Mouse (Mus musculus) liver, adult 2 months (tissue): ENCODE results near the gene Tigd3. TPM values are rescaled to one million over a fixed set of nuclear protein-coding genes. Genes with fewer than 3 reads are reported as not detected.

Experiments used
- DNase-seq: peaks from one replicate; pipeline ENCODE4 v3.0.0-alpha.2; 2011; ENCODE audit warnings: low read depth, low spot score; ENCODE audit errors: extremely low read depth
- H3K27ac ChIP-seq: fragments of 200-500 bp; replicated peaks from 2 replicates; pipeline ENCODE4 v1.5.1; 2012; ENCODE audit warnings: low read depth, mild to moderate bottlenecking, control low read depth, inconsistent platforms, low read length; ENCODE audit not compliant: insufficient read depth
- H3K27me3 ChIP-seq: fragments of 200-500 bp; 2 replicates; pipeline ENCODE4 v1.6.1; 2012; ENCODE audit warnings: mild to moderate bottlenecking, moderate library complexity, low read length, inconsistent platforms; ENCODE audit not compliant: control insufficient read depth, insufficient read depth
- H3K36me3 ChIP-seq: fragments of 200-500 bp; 2 replicates; pipeline ENCODE4 v1.6.1; 2012; ENCODE audit warnings: low read length, inconsistent platforms; ENCODE audit not compliant: control insufficient read depth, insufficient read depth
- H3K4me1 ChIP-seq: fragments of 200-500 bp; 2 replicates; pipeline ENCODE4 v1.6.1; 2011; ENCODE audit warnings: low read length; ENCODE audit not compliant: control insufficient read depth, insufficient read depth
- H3K4me3 ChIP-seq: fragments of 200-500 bp; 2 replicates; pipeline ENCODE4 v1.5.1; 2011; ENCODE audit warnings: low read depth, mild to moderate bottlenecking, control low read depth, low read length, moderate library complexity; ENCODE audit not compliant: insufficient read depth
- H3K79me2 ChIP-seq: fragments of 200-500 bp; 2 replicates; pipeline ENCODE4 v1.6.1; 2012; ENCODE audit warnings: inconsistent platforms, mild to moderate bottlenecking, low read length, moderate library complexity; ENCODE audit not compliant: control insufficient read depth, insufficient read depth
- H3K9ac ChIP-seq: fragments of 200-500 bp; 2 replicates; pipeline ENCODE4 v1.6.1; 2012; ENCODE audit warnings: low read depth, mild to moderate bottlenecking, control low read depth, inconsistent platforms, low read length
- CTCF ChIP-seq: fragments of 200-500 bp; IDR thresholded peaks from 2 replicates; pipeline ENCODE4 v1.5.1; 2011; ENCODE audit warnings: low read depth, low read length, control low read depth
- POLR2A ChIP-seq: fragments of 200-500 bp; IDR thresholded peaks from 2 replicates; pipeline ENCODE4 v1.6.1; 2011; ENCODE audit warnings: low read length, control low read depth; ENCODE audit not compliant: insufficient read depth; ENCODE audit errors: extremely low read depth
- WGBS: fragments of 180-500 bp; shearing (Covaris S2); methylation state at CpG from one replicate; pipeline ENCODE4 v1.1.7; 2018; 5-methylcytosine and 5-hydroxymethylcytosine counted together
- polyA plus RNA-seq: library from polyadenylated mRNA; depleted of rRNA; stranded (reverse); fragments of >200 nt; gene quantifications from 2 replicates; pipeline ENCODE4 v1.2.3, GENCODE M21; 2012
- total RNA-seq: library from RNA; depleted of rRNA; stranded (reverse); fragments of >200 nt; gene quantifications from 2 replicates; pipeline ENCODE4 v1.2.3, GENCODE M21; 2014

Tigd3 gene
- total and polyA plus RNA-seq, 2 experiments = 0.18 to 0.24 TPM

GRCm38 (mm10) chr19:5848032-5848825, 45.7 kb downstream of the Tigd3 start:
- DNase-seq = peak; percentile 87
- Histone ChIP-seq H3K4me3 (peak overlapping the region; percentile 51), H3K27me3 (no peaks in the 10 kb centered on the region), H3K4me1 (peaks cover 25% of the 10 kb centered on the region), H3K36me3 (no peaks in the 10 kb centered on the region), H3K9ac (peak overlapping the region; percentile 83), H3K79me2 (peaks cover 13% of the 10 kb centered on the region), H3K27ac (peak overlapping the region; percentile 96)
- 7% methylated on average over 14 of the region's 14 CpGs for WGBS
- 0 out of 2 replicates have a peak, but pooled peaks have one; percentile 4 for TF ChIP-seq POLR2A
- no peak for TF ChIP-seq CTCF

- H3K36me3 ChIP-seq = no peaks in the 10 kb centered on the region
- H3K4me3 ChIP-seq = no peak overlapping the region
- 27% methylated on average over 4 of the region's 4 CpGs for WGBS
- peak overlapping the region; percentile 96 for H3K27ac ChIP-seq
- H3K4me1 ChIP-seq = peaks cover 25% of the 10 kb centered on the region
- no peaks in the 10 kb centered on the region for H3K27me3 ChIP-seq
- DNase-seq = peak; percentile 61
- TF ChIP-seq POLR2A = no peak
- TF ChIP-seq CTCF = no peak
- peak overlapping the region; percentile 83 for H3K9ac ChIP-seq
- peaks cover 13% of the 10 kb centered on the region for H3K79me2 ChIP-seq
These were observed 46.6 kb downstream of the Tigd3 start for GRCm38 (mm10) chr19:5847306-5847796.

- whole genome bisulfite sequencing = 0% methylated on average over 16 of the region's 16 CpGs
These were observed 47.2 kb downstream of the Tigd3 start for GRCm38 (mm10) chr19:5846557-5847305.

GRCm38 (mm10) chr19:5846154-5846553, 47.8 kb downstream of the Tigd3 start:
- Histone ChIP-seq H3K9ac (peak overlapping the region; percentile 75), H3K36me3 (no peaks in the 10 kb centered on the region), H3K27me3 (no peaks in the 10 kb centered on the region), H3K79me2 (peaks cover 13% of the 10 kb centered on the region), H3K27ac (peak overlapping the region; percentile 96), H3K4me1 (peaks cover 15% of the 10 kb centered on the region), H3K4me3 (peak overlapping the region; percentile 11)
- DNase-seq = no peak
- no peak for TF ChIP-seq CTCF
- no peak for TF ChIP-seq POLR2A
- 3% methylated on average over 7 of the region's 7 CpGs for WGBS

More at GRCm38 (mm10) chr19:5846557-5847305, 47.2 kb downstream of the Tigd3 start:
- TF ChIP-seq POLR2A (peak; percentile 48; the same call in 1 of the 2 replicates), CTCF (no peak)
- peaks cover 20% of the 10 kb centered on the region for H3K4me1 ChIP-seq
- H3K4me3 ChIP-seq = no peak overlapping the region
- peak overlapping the region; percentile 83 for H3K9ac ChIP-seq
- H3K27me3 ChIP-seq = no peaks in the 10 kb centered on the region
- peak; percentile 96 for DNase-seq
- H3K27ac ChIP-seq = peak overlapping the region; percentile 96
- no peaks in the 10 kb centered on the region for H3K36me3 ChIP-seq
- H3K79me2 ChIP-seq = peaks cover 13% of the 10 kb centered on the region

- Histone ChIP-seq H3K4me1 (peaks cover 11% of the 10 kb centered on the region), H3K79me2 (peaks cover 13% of the 10 kb centered on the region), H3K4me3 (peak overlapping the region; percentile 71), H3K36me3 (no peaks in the 10 kb centered on the region), H3K27ac (peak overlapping the region; percentile 96), H3K9ac (peak overlapping the region; percentile 81), H3K27me3 (no peaks in the 10 kb centered on the region)
- under 1% methylated on average over 45 of the region's 45 CpGs for WGBS
- TF ChIP-seq POLR2A (peak; percentile 99), CTCF (0 out of 2 replicates have a peak, but pooled peaks have one; percentile 0)
- DNase-seq = peak; percentile 98
These were observed 48.4 kb downstream of the Tigd3 start for GRCm38 (mm10) chr19:5845319-5846135.
